Mouse (Mus musculus): ENCODE measurements around the gene Lgals7. TPM values are rescaled to one million over a fixed set of nuclear protein-coding genes. Genes with fewer than 3 reads are reported as not detected.

Lgals7 gene
- 2.6 and 3.1 TPM in 2 replicates for polyA plus RNA-seq (2016; fragmentation: Nextera tagmentation; extraction: Ambion mirVana)

DNA sequence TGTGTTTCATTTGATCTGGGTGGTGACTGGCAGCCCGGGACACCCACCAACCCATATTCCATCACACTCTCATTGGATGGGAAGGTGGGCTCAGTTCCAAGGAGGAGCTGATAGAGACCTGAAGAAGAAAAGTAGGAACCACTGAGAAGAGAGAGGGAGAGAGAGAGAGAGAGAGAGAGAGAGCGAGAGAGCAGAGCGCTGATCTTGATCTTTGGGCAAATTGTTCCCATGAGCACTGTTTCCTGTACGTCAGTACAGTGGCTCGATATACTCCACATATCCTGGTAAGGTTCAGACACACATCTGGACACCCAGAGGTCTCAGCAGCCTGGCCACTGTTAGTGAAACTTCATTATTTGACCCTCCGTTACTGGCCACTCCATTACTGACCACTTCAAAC, at the start of gene Lgals7:
TSS of gene Lgals7 (plus strand) at position 314 of the 400 bp plus-strand sequence.
- peaks cover 18% of the 10 kb centered on the region; the same call in 1 of the 2 replicates for H3K4me1 ChIP-seq
- H3K4me3 ChIP-seq = no peak within 1 kb of the TSS
- no peak within 1 kb of the TSS for H3K4me2 ChIP-seq (replicated peaks)
- no peaks in the 10 kb centered on the region; the same call in 1 of the 2 replicates for H3K27me3 ChIP-seq
- no peak within 1 kb of the TSS for H3K9ac ChIP-seq (replicated peaks)
- WGBS = 89% methylated on average over 6 of the region's 6 CpGs
- no peak for ATAC-seq (ENCODE audit: low FRiP score, low read depth)
- H3K27ac ChIP-seq (replicated peaks) = peak within 1 kb of the TSS; percentile 26; the same call in 1 of the 2 replicates
- 0 out of 2 replicates have a peak, but pooled peaks cover 5% of the 10 kb centered on the region for H3K9me3 ChIP-seq
- no peaks in the 10 kb centered on the region for H3K36me3 ChIP-seq

DNA sequence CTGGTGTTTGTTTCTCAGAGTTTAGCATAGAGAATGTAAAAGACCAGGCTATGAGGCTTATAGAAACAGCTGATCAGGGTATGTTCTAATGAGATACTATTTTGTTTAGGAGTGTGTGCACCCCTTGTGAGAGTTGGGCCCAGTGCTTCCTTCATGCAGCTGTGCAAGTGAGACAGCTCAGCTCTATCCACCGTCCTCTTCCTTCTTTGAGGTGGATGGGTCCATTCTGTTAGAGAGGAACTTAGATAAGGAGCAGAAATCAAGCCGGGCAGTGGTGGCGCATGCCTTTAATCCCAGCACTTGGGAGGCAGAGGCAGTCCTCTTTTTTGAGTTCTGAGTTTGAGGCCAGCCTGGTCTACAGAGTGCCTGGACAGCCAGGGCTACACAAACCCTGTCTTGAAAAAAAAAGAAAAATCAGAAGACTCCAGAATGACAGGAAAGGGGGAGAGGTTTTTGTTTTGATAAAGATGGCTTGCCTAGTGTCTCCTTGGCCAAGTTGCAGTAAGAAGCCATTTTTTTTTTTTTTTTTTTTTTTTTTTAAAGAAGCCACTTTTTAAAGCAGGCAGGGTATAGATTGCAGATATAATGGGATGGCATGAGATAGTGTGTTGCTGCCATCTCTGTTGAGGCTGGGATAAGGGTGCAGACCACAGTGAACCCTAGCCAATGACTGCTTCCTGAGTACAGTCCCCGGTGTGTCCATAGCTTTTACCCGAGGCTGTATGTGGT, 49.2 kb upstream of the Lgals7 start:
- peaks cover 73% of the 10 kb centered on the region for H3K36me3 ChIP-seq
- no peak overlapping the region for H3K27ac ChIP-seq (replicated peaks)
- H3K9ac ChIP-seq (replicated peaks) = no peak overlapping the region
- ATAC-seq (ENCODE audit: low FRiP score, low read depth) = no peak
- H3K4me1 ChIP-seq = peaks cover 71% of the 10 kb centered on the region
- 89% methylated on average over 5 of the region's 5 CpGs for WGBS
- H3K9me3 ChIP-seq = no peaks in the 10 kb centered on the region
- H3K4me2 ChIP-seq (replicated peaks) = no peak overlapping the region
- no peak overlapping the region for H3K4me3 ChIP-seq
- H3K27me3 ChIP-seq = no peaks in the 10 kb centered on the region

DNA sequence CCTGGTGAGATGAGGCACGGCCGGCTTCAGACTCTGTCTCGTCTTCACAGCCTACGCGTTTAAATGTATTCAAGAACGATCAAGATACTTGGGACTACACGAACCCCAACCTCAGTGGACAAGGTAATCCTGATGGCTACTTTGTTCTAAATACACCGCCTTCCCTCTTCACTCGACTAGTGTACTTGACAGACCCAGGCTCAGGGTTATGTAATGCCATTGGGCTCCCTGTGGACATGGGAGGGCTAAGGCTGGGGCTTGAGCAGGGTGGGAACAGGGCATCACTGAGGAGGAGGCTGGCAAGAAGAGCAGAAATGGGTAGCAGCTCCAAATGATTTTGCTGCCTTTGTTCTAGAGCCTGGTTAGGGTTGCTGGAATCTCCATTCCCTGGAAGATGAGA, 48.4 kb upstream of the Lgals7 start:
- ATAC-seq (ENCODE audit: low FRiP score, low read depth) = no peak
- Histone ChIP-seq H3K4me2 (replicated peaks) (no peak overlapping the region), H3K27ac (replicated peaks) (no peak overlapping the region), H3K4me1 (peaks cover 79% of the 10 kb centered on the region), H3K36me3 (peaks cover 80% of the 10 kb centered on the region), H3K27me3 (no peaks in the 10 kb centered on the region), H3K9me3 (no peaks in the 10 kb centered on the region), H3K9ac (replicated peaks) (no peak overlapping the region), H3K4me3 (no peak overlapping the region)
- 93% methylated on average over 9 of the region's 9 CpGs for WGBS

DNA sequence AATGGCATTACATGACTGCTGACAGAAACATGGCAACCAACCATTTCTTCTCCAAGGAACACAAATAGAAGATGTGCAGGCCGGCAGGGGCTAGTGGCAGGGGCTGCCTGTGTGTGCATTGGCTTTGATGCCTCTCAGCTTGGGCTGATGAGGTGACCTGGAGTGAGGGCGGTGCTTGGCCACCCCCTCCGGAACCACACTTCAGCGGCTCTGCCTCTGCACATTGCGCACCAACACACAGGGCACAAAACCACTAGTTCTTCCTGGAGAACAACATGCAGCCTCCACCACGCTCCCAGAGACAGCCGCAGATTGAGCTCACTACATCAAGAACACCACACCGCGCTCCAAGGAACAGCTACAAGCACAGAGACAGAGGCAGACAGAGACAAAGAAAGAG, 47.5 kb upstream of the Lgals7 start:
- Histone ChIP-seq H3K4me1 (peaks cover 85% of the 10 kb centered on the region), H3K4me2 (replicated peaks) (no peak overlapping the region), H3K9ac (replicated peaks) (0 out of 2 replicates have a peak overlapping the region, but pooled peaks have one; percentile 15), H3K36me3 (peaks cover 90% of the 10 kb centered on the region), H3K4me3 (peak overlapping the region; percentile 7; the same call in 1 of the 2 replicates), H3K27me3 (no peaks in the 10 kb centered on the region), H3K27ac (replicated peaks) (no peak overlapping the region), H3K9me3 (no peaks in the 10 kb centered on the region)
- ATAC-seq (ENCODE audit: low FRiP score, low read depth) = no peak
- WGBS = 88% methylated on average over 9 of the region's 9 CpGs

- Histone ChIP-seq H3K27ac (replicated peaks) (no peak overlapping the region), H3K4me1 (peaks cover 83% of the 10 kb centered on the region), H3K9ac (replicated peaks) (no peak overlapping the region), H3K9me3 (no peaks in the 10 kb centered on the region), H3K36me3 (peaks cover 97% of the 10 kb centered on the region), H3K27me3 (no peaks in the 10 kb centered on the region), H3K4me2 (replicated peaks) (no peak overlapping the region), H3K4me3 (no peak overlapping the region)
- ATAC-seq (ENCODE audit: low FRiP score, low read depth) = no peak
- WGBS = 96% methylated on average over 10 of the region's 10 CpGs
Measured at GRCm38 (mm10) chr7:28816920-28817319, 46.7 kb upstream of the Lgals7 start.

- peaks cover 98% of the 10 kb centered on the region for H3K36me3 ChIP-seq
- peaks cover 77% of the 10 kb centered on the region for H3K4me1 ChIP-seq
- peak overlapping the region; percentile 7; the same call in 1 of the 2 replicates for H3K4me2 ChIP-seq (replicated peaks)
- no peak overlapping the region for H3K4me3 ChIP-seq
- H3K9ac ChIP-seq (replicated peaks) = no peak overlapping the region
- 68% methylated on average over 6 of the region's 6 CpGs for WGBS
- H3K27me3 ChIP-seq = no peaks in the 10 kb centered on the region
- no peak for ATAC-seq (ENCODE audit: low FRiP score, low read depth)
- H3K27ac ChIP-seq (replicated peaks) = no peak overlapping the region
- H3K9me3 ChIP-seq = no peaks in the 10 kb centered on the region
Measured at GRCm38 (mm10) chr7:28817524-28817923, 46.1 kb upstream of the Lgals7 start.

DNA sequence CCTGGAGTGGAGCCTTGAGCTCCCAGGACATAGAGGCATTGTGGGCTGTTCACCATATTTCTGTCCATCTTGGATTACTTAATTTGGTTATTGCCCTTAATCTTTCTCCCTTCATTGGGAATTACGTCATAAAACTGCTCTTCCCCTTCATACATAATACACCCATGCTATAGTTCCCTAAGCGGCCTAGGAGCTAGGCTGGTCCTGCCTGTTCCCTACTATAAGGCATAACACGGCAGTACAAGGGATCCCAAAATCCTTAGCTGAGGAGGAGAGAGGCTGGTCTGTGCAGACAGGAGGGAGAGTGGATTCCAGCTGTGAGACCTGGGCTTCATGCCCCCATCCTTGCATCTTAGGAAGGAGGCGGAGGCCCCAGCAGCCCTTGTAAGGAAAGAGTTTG, 45.7 kb upstream of the Lgals7 start:
- Histone ChIP-seq H3K36me3 (peaks cover 98% of the 10 kb centered on the region), H3K9me3 (no peaks in the 10 kb centered on the region), H3K4me3 (no peak overlapping the region), H3K9ac (replicated peaks) (no peak overlapping the region), H3K4me1 (peaks cover 73% of the 10 kb centered on the region), H3K4me2 (replicated peaks) (no peak overlapping the region; the same call in 1 of the 2 replicates), H3K27ac (replicated peaks) (no peak overlapping the region), H3K27me3 (no peaks in the 10 kb centered on the region)
- no peak for ATAC-seq (ENCODE audit: low FRiP score, low read depth)
- 81% methylated on average over 4 of the region's 4 CpGs for WGBS

DNA sequence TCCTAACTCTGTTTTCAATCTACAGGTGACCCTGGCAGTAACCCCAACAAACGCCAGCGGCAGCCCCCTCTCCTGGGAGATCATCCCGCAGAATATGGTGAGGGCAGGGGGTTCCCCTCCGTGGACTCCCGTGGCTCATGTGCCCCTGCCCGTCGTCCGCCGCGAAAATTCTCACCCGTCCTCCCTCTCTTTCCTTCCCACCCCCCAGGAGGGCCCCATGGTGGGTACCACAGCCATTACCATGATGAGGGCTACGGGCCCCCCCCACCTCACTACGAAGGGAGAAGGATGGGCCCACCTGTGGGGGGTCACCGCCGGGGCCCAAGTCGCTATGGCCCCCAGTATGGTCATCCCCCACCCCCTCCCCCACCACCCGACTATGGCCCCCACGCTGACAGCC, 45.2 kb upstream of the Lgals7 start:
- Histone ChIP-seq H3K36me3 (peaks cover 93% of the 10 kb centered on the region), H3K9ac (replicated peaks) (no peak overlapping the region), H3K4me3 (no peak overlapping the region), H3K9me3 (no peaks in the 10 kb centered on the region), H3K4me2 (replicated peaks) (no peak overlapping the region), H3K27me3 (no peaks in the 10 kb centered on the region), H3K27ac (replicated peaks) (no peak overlapping the region), H3K4me1 (peaks cover 68% of the 10 kb centered on the region)
- WGBS = 84% methylated on average over 18 of the region's 18 CpGs
- ATAC-seq (ENCODE audit: low FRiP score, low read depth) = no peak

GRCm38 (mm10) chr7:28818861-28819452, 44.7 kb upstream of the Lgals7 start:
- peaks cover 63% of the 10 kb centered on the region for H3K4me1 ChIP-seq
- no peaks in the 10 kb centered on the region for H3K9me3 ChIP-seq
- H3K4me3 ChIP-seq = no peak overlapping the region
- 90% methylated on average over 4 of the region's 4 CpGs for WGBS
- H3K27ac ChIP-seq (replicated peaks) = no peak overlapping the region
- H3K36me3 ChIP-seq = peaks cover 88% of the 10 kb centered on the region
- no peak overlapping the region for H3K4me2 ChIP-seq (replicated peaks)
- no peaks in the 10 kb centered on the region for H3K27me3 ChIP-seq
- no peak overlapping the region for H3K9ac ChIP-seq (replicated peaks)
- ATAC-seq (ENCODE audit: low FRiP score, low read depth) = no peak

- Histone ChIP-seq H3K4me3 (no peak overlapping the region), H3K27ac (replicated peaks) (peak overlapping the region; percentile 69; the same call in 1 of the 2 replicates), H3K36me3 (peaks cover 82% of the 10 kb centered on the region), H3K4me2 (replicated peaks) (no peak overlapping the region), H3K4me1 (peaks cover 59% of the 10 kb centered on the region), H3K9ac (replicated peaks) (no peak overlapping the region), H3K27me3 (no peaks in the 10 kb centered on the region), H3K9me3 (no peaks in the 10 kb centered on the region)
- ATAC-seq (ENCODE audit: low FRiP score, low read depth) = no peak
- 76% methylated on average over 4 of the region's 4 CpGs for WGBS
Measured at GRCm38 (mm10) chr7:28819571-28819970, 44.1 kb upstream of the Lgals7 start.

DNA sequence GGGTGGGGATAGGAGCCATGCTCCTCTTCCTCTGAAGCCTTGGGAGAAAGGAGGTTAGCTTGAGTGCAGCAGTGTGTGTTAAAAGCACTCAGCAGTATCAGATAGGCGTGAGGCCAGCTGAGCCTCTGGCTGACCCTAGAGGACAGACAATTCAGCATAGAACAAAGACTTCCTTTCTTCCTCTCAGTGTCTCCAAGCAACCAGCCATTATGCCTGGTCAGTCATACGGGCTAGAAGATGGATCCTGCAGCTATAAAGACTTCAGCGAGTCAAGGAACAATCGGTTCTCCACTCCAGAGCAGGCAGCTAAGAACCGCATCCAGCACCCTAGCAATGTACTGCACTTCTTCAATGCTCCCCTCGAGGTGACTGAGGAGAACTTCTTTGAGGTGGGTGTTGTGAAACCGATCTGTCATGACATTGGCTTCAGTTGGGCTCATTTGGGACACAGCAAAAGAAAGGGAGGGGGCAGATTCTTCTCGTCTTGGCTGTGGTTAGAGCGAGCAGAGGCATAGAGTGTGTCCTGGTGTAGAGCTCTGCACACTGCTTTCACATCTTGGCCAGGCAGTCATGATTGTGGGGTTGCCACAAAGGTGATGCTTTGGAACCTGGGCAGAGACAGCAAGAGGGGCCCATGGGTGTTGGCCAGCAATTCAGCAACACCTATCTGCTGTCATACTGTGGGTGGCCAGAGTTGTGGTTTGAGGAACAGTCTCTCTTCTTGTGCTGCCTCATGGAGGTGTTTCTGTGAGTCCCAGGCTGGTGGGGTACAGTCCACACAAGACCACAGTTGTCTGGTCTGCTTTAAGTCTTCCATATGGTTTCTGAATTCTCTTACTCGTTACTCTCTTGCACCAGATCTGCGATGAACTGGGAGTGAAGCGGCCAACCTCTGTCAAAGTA, 43.0 kb upstream of the Lgals7 start:
- H3K9ac ChIP-seq (replicated peaks) = no peak overlapping the region
- peak overlapping the region; percentile 69 for H3K27ac ChIP-seq (replicated peaks)
- peaks cover 56% of the 10 kb centered on the region for H3K4me1 ChIP-seq
- no peaks in the 10 kb centered on the region for H3K9me3 ChIP-seq
- ATAC-seq (ENCODE audit: low FRiP score, low read depth) = peak; percentile 38; the same call in 1 of the 2 replicates
- H3K27me3 ChIP-seq = no peaks in the 10 kb centered on the region
- WGBS = 44% methylated on average over 12 of the region's 12 CpGs
- no peak overlapping the region for H3K4me2 ChIP-seq (replicated peaks)
- H3K4me3 ChIP-seq = no peak overlapping the region
- H3K36me3 ChIP-seq = peaks cover 72% of the 10 kb centered on the region

Measured in midbrain, embryonic 12.5 days (tissue).